Mouse (Mus musculus): ENCODE results near the gene Trrap. TPM values are rescaled to one million over a fixed set of nuclear protein-coding genes. Genes with fewer than 3 reads are reported as not detected.
"Not testable (repeated sequence)": the region's sequence is repeated elsewhere in the genome, so short reads cannot be mapped to it uniquely, and the experiment has no call there.

Trrap gene
- polyA plus RNA-seq (2012; rRNA removed), result 160 and 198 TPM in 2 replicates

- DNase-seq (ENCODE audit: low read depth), result not testable (repeated sequence)
These were observed at the start of gene Trrap for GRCm38 (mm10) chr5:144767106-144767798. Gene Trrap, plus strand, starts transcription at chr5:144767732.

- DNase-seq (ENCODE audit: low read depth), result peak; percentile 47
- TF ChIP-seq POLR2A (IDR thresholded peaks at IDR 0.05; ENCODE audit: borderline replicate concordance, extremely low read depth, insufficient read depth, insufficient read length, poor library complexity, severe bottlenecking) (no peak), CTCF (IDR thresholded peaks at IDR 0.05; ENCODE audit: borderline replicate concordance, extremely low read depth, insufficient read depth, insufficient read length) (no peak)
These were observed 47.8 kb upstream of the Trrap start for GRCm38 (mm10) chr5:144719781-144720180.

- TF ChIP-seq CTCF (IDR thresholded peaks at IDR 0.05; ENCODE audit: borderline replicate concordance, extremely low read depth, insufficient read depth, insufficient read length) (no peak), POLR2A (IDR thresholded peaks at IDR 0.05; ENCODE audit: borderline replicate concordance, extremely low read depth, insufficient read depth, insufficient read length, poor library complexity, severe bottlenecking) (no peak)
- DNase-seq (ENCODE audit: low read depth), result peak; percentile 22
These were observed 47.3 kb upstream of the Trrap start for GRCm38 (mm10) chr5:144720281-144720680.

GRCm38 (mm10) chr5:144724926-144725325 is 42.6 kb upstream of the Trrap start:
- TF ChIP-seq CTCF (IDR thresholded peaks at IDR 0.05; ENCODE audit: borderline replicate concordance, extremely low read depth, insufficient read depth, insufficient read length) (no peak), POLR2A (IDR thresholded peaks at IDR 0.05; ENCODE audit: borderline replicate concordance, extremely low read depth, insufficient read depth, insufficient read length, poor library complexity, severe bottlenecking) (no peak)
- DNase-seq (ENCODE audit: low read depth), result peak; percentile 90

GRCm38 (mm10) chr5:144725554-144725953 is 42.0 kb upstream of the Trrap start:
- no peak for DNase-seq (ENCODE audit: low read depth)
- TF ChIP-seq CTCF (IDR thresholded peaks at IDR 0.05; ENCODE audit: borderline replicate concordance, extremely low read depth, insufficient read depth, insufficient read length), result peak; percentile 23; the same call in 1 of the 2 replicates
- no peak for TF ChIP-seq POLR2A (IDR thresholded peaks at IDR 0.05; ENCODE audit: borderline replicate concordance, extremely low read depth, insufficient read depth, insufficient read length, poor library complexity, severe bottlenecking)

GRCm38 (mm10) chr5:144727119-144727518 is 40.4 kb upstream of the Trrap start:
- peak; percentile 90 for TF ChIP-seq CTCF (IDR thresholded peaks at IDR 0.05; ENCODE audit: borderline replicate concordance, extremely low read depth, insufficient read depth, insufficient read length)
- TF ChIP-seq POLR2A (IDR thresholded peaks at IDR 0.05; ENCODE audit: borderline replicate concordance, extremely low read depth, insufficient read depth, insufficient read length, poor library complexity, severe bottlenecking), result no peak
- DNase-seq (ENCODE audit: low read depth), result peak; percentile 83

GRCm38 (mm10) chr5:144728237-144728636 is 39.3 kb upstream of the Trrap start:
- TF ChIP-seq CTCF (IDR thresholded peaks at IDR 0.05; ENCODE audit: borderline replicate concordance, extremely low read depth, insufficient read depth, insufficient read length) (no peak), POLR2A (IDR thresholded peaks at IDR 0.05; ENCODE audit: borderline replicate concordance, extremely low read depth, insufficient read depth, insufficient read length, poor library complexity, severe bottlenecking) (no peak)
- DNase-seq (ENCODE audit: low read depth), result no peak

GRCm38 (mm10) chr5:144729216-144729615 is 38.3 kb upstream of the Trrap start:
- TF ChIP-seq CTCF (IDR thresholded peaks at IDR 0.05; ENCODE audit: borderline replicate concordance, extremely low read depth, insufficient read depth, insufficient read length) (no peak), POLR2A (IDR thresholded peaks at IDR 0.05; ENCODE audit: borderline replicate concordance, extremely low read depth, insufficient read depth, insufficient read length, poor library complexity, severe bottlenecking) (no peak)

GRCm38 (mm10) chr5:144733953-144734352 is 33.6 kb upstream of the Trrap start:
- TF ChIP-seq CTCF (IDR thresholded peaks at IDR 0.05; ENCODE audit: borderline replicate concordance, extremely low read depth, insufficient read depth, insufficient read length) (peak; percentile 83), POLR2A (IDR thresholded peaks at IDR 0.05; ENCODE audit: borderline replicate concordance, extremely low read depth, insufficient read depth, insufficient read length, poor library complexity, severe bottlenecking) (no peak)
- peak; percentile 78 for DNase-seq (ENCODE audit: low read depth)

More at GRCm38 (mm10) chr5:144729216-144729615, 38.3 kb upstream of the Trrap start:
- no peak for DNase-seq (ENCODE audit: low read depth)

GRCm38 (mm10) chr5:144734949-144735348 is 32.6 kb upstream of the Trrap start:
- peak; percentile 70 for DNase-seq (ENCODE audit: low read depth)
- TF ChIP-seq CTCF (IDR thresholded peaks at IDR 0.05; ENCODE audit: borderline replicate concordance, extremely low read depth, insufficient read depth, insufficient read length) (peak; percentile 95), POLR2A (IDR thresholded peaks at IDR 0.05; ENCODE audit: borderline replicate concordance, extremely low read depth, insufficient read depth, insufficient read length, poor library complexity, severe bottlenecking) (no peak)

GRCm38 (mm10) chr5:144737101-144737500 is 30.4 kb upstream of the Trrap start:
- DNase-seq (ENCODE audit: low read depth), result no peak
- TF ChIP-seq CTCF (IDR thresholded peaks at IDR 0.05; ENCODE audit: borderline replicate concordance, extremely low read depth, insufficient read depth, insufficient read length) (no peak), POLR2A (IDR thresholded peaks at IDR 0.05; ENCODE audit: borderline replicate concordance, extremely low read depth, insufficient read depth, insufficient read length, poor library complexity, severe bottlenecking) (no peak)

GRCm38 (mm10) chr5:144752432-144752831 is 15.1 kb upstream of the Trrap start:
- TF ChIP-seq CTCF (IDR thresholded peaks at IDR 0.05; ENCODE audit: borderline replicate concordance, extremely low read depth, insufficient read depth, insufficient read length), result no peak
- no peak for TF ChIP-seq POLR2A (IDR thresholded peaks at IDR 0.05; ENCODE audit: borderline replicate concordance, extremely low read depth, insufficient read depth, insufficient read length, poor library complexity, severe bottlenecking)
- no peak for DNase-seq (ENCODE audit: low read depth)

All from brain, embryonic 14.5 days (tissue).